Mouse (Mus musculus) left cerebral cortex, postnatal 4 days (tissue): Measurements from ENCODE around the gene Ntrk3. TPM values are rescaled to one million over a fixed set of nuclear protein-coding genes. Genes with fewer than 3 reads are reported as not detected.

Experiments used
- total RNA-seq, 2 experiments: library from RNA; stranded (reverse); gene quantifications; 2 replicates each; pipeline ENCODE4 v1.2.3; 2021

Ntrk3 gene
- total RNA-seq, 2 experiments from 2014 or later, result 130 to 143 TPM

Other genes with a start within 250 kb of the Ntrk3 start
- gene Mrps11, start 45.1 kb upstream of the Ntrk3 start, total RNA-seq, result 10 to 100 TPM; 37.5 to 40.2 TPM
- gene Mrpl46, start 45.5 kb upstream of the Ntrk3 start, total RNA-seq, result 10 to 100 TPM; 23.2 to 24.6 TPM
- gene Det1, start 109.3 kb upstream of the Ntrk3 start, total RNA-seq, result 1 to 10 TPM; 8.2 to 8.4 TPM
- gene Aen, start 157.8 kb upstream of the Ntrk3 start, total RNA-seq, result 10 to 100 TPM; 42.3 to 51.3 TPM
- under 1 TPM in 1 of 2 experiments, not detected in 1; 0.74 TPM for gene Isg20, start 175.4 kb upstream of the Ntrk3 start, total RNA-seq